In genomic region chr8:13201013-13201334, GRCm38 (mm10) we compare ENCODE assay signal across 9 mouse cellular contexts. TPM values are rescaled to one million over a fixed set of nuclear protein-coding genes. Genes with fewer than 3 reads are reported as not detected.
DNase-seq lines count a peak whose midpoint lies in the region; ATAC-seq and TF ChIP-seq lines count a peak whose summit lies in the region.
"Had no signal": no experiment of that assay in that cellular context is flagged by ENCODE, and none has a peak within 500 bp of the region (broad histone marks: within the 10 kb centered on the region; RNA-seq: fewer than 3 reads in every experiment).

No protein-coding gene starts in this region.

- no peak for TF ChIP-seq POLR2A in MEL (IDR thresholded peaks at IDR 0.05; ENCODE audit: control insufficient read depth in 1 of 2, insufficient read depth in 1 of 2, low read depth in 1 of 2, low read length in 2 of 2, poor library complexity in 1 of 2)

- peak overlapping the region; percentile 89 for H3K4me2 ChIP-seq in heart, embryonic 13.5 days
- H3K4me2 ChIP-seq in hindbrain, embryonic 12.5 days (replicated peaks), result peak overlapping the region; percentile 87

- H3K9me3 ChIP-seq in heart, embryonic 13.5 days, result no peaks in the 10 kb centered on the region
- H3K9me3 ChIP-seq in MEL (replicated peaks; ENCODE audit: insufficient read depth, low read length), result no peaks in the 10 kb centered on the region
- no peaks in the 10 kb centered on the region for H3K9me3 ChIP-seq in hindbrain, embryonic 12.5 days (replicated peaks)
- H3K9me3 ChIP-seq in midbrain, embryonic 10.5 days (replicated peaks), result no peaks in the 10 kb centered on the region

- 0 out of 2 replicates have a peak, but pooled peaks cover 3% of the 10 kb centered on the region for H3K36me3 ChIP-seq in heart, embryonic 13.5 days
- peaks cover 0 to 24% of the 10 kb centered on the region in 2 experiments; a peak in 2 of 4 replicates for H3K36me3 ChIP-seq in MEL (ENCODE audit: control insufficient read depth in 1 of 2, insufficient read depth in 2 of 2, low read length in 2 of 2)
- H3K36me3 ChIP-seq in hindbrain, embryonic 12.5 days, result no peaks in the 10 kb centered on the region
- no peaks in the 10 kb centered on the region for H3K36me3 ChIP-seq in midbrain, embryonic 10.5 days

- H3K27ac ChIP-seq in heart, embryonic 13.5 days (replicated peaks), result peak overlapping the region; percentile 53
- H3K27ac ChIP-seq in MEL (ENCODE audit: control insufficient read depth, low read depth, low read length), result peak overlapping the region; percentile 18; the same call in 1 of the 2 replicates
- H3K27ac ChIP-seq in hindbrain, embryonic 12.5 days, result no peak overlapping the region
- peak overlapping the region; percentile 33; the same call in 1 of the 2 replicates for H3K27ac ChIP-seq in midbrain, embryonic 10.5 days (replicated peaks)

- H3K4me1 ChIP-seq in heart, embryonic 13.5 days, result peaks cover 33% of the 10 kb centered on the region
- H3K4me1 ChIP-seq in MEL (ENCODE audit: control insufficient read depth in 1 of 2, insufficient read depth in 2 of 2, low read length in 2 of 2), result peaks cover 7 to 32% of the 10 kb centered on the region in 2 experiments
- H3K4me1 ChIP-seq in hindbrain, embryonic 12.5 days, result peaks cover 10% of the 10 kb centered on the region
- H3K4me1 ChIP-seq in midbrain, embryonic 10.5 days, result peaks cover 22% of the 10 kb centered on the region

- intact Hi-C loops in heart, postnatal 14 days (cut with DNase I), result no loop called here

- peaks cover 1% of the 10 kb centered on the region; the same call in 1 of the 2 replicates for H3K79me2 ChIP-seq in MEL (ENCODE audit: control insufficient read depth, insufficient read depth, low read length, poor library complexity)

- peak overlapping the region; percentile 89 for H3K4me3 ChIP-seq in heart, embryonic 13.5 days
- peak overlapping the region; percentile 70 to 96 for H3K4me3 ChIP-seq in MEL (ENCODE audit: control insufficient read depth in 1 of 2, insufficient read depth in 1 of 2, low read depth in 2 of 2, low read length in 2 of 2)
- peak overlapping the region; percentile 71 for H3K4me3 ChIP-seq in hindbrain, embryonic 12.5 days
- H3K4me3 ChIP-seq in midbrain, embryonic 10.5 days, result peak overlapping the region; percentile 95

- no peak for TF ChIP-seq RAD21 in MEL (IDR thresholded peaks at IDR 0.05; ENCODE audit: low read depth, low read length)

- peaks cover 41% of the 10 kb centered on the region for H3K27me3 ChIP-seq in heart, embryonic 13.5 days (replicated peaks)
- no peaks in the 10 kb centered on the region for H3K27me3 ChIP-seq in MEL (ENCODE audit: control insufficient read depth in 1 of 2, insufficient read depth in 2 of 2, low read length in 2 of 2)
- H3K27me3 ChIP-seq in hindbrain, embryonic 12.5 days, result peaks cover 44% of the 10 kb centered on the region
- H3K27me3 ChIP-seq in midbrain, embryonic 10.5 days (ENCODE audit: low read depth, poor library complexity, severe bottlenecking), result peaks cover 53% of the 10 kb centered on the region

- H3K9ac ChIP-seq in heart, embryonic 13.5 days, result peak overlapping the region; percentile 89
- peak overlapping the region; percentile 71 for H3K9ac ChIP-seq in MEL (ENCODE audit: control insufficient read depth, low read depth, low read length, poor library complexity, severe bottlenecking)
- no peak overlapping the region for H3K9ac ChIP-seq in hindbrain, embryonic 12.5 days

- no peak for ATAC-seq in heart, embryonic 13.5 days (ENCODE audit: extremely low read depth, insufficient number of reproducible peaks, low FRiP score, low TSS enrichment)
- no peak for ATAC-seq in hindbrain, embryonic 12.5 days (ENCODE audit: low FRiP score)
- ATAC-seq in activated CD4-positive, CD25-positive, alpha-beta regulatory T cell, adult 4 months, result no peak

- TF ChIP-seq CTCF in MEL (IDR thresholded peaks at IDR 0.05 in 2 of 3, conservative IDR thresholded peaks at IDR 0.05 in 1 of 3; ENCODE audit: control insufficient read depth in 1 of 3, insufficient read depth in 1 of 3, low read depth in 2 of 3, low read length in 3 of 3, poor library complexity in 1 of 3, severe bottlenecking in 1 of 3), result no peak

- no peak for DNase-seq in heart, postnatal 14 days
- peak; percentile 77 for DNase-seq in MEL (ENCODE audit: low read depth, low spot score)
- peak; percentile 30 for DNase-seq in midbrain, embryonic 10.5 days (ENCODE audit: low spot score)
- no peak for DNase-seq in frontal cortex, postnatal 36 days (ENCODE audit: low spot score in 2 of 2)
- no peak for DNase-seq in layer of hippocampus, adult 11-12 months (ENCODE audit: low spot score)
- DNase-seq: cerebellum, adult 9-11 months had no signal

- WGBS in heart, embryonic 13.5 days, result 1% methylated on average over 18 of the region's 18 CpGs
- 1% methylated on average over 18 of the region's 18 CpGs for WGBS in hindbrain, embryonic 12.5 days
- WGBS in midbrain, embryonic 10.5 days, result 2% methylated on average over 18 of the region's 18 CpGs

- no peak for TF ChIP-seq EP300 in MEL (IDR thresholded peaks at IDR 0.05; ENCODE audit: low read depth in 1 of 2, low read length in 2 of 2)

TF ChIP-seq in MEL, 35 proteins besides CTCF, POLR2A, EP300 and RAD21:
- TF ChIP-seq ETS1 (IDR thresholded peaks at IDR 0.05; ENCODE audit: low read depth, low read length), result 0 out of 2 replicates have a peak, but pooled peaks have one; percentile 8
- TF ChIP-seq ZMIZ1 (IDR thresholded peaks at IDR 0.05; ENCODE audit: low read depth, low read length), result no peak
- peak; percentile 8; the same call in 1 of the 2 replicates for TF ChIP-seq MXI1 (IDR thresholded peaks at IDR 0.05; ENCODE audit: low read depth, low read length)
- TF ChIP-seq MYC (IDR thresholded peaks at IDR 0.05; ENCODE audit: low read depth, low read length), result no peak
- no peak for TF ChIP-seq POLR2AphosphoS5 (IDR thresholded peaks at IDR 0.05; ENCODE audit: borderline replicate concordance, low read depth, low read length)
- peak; percentile 77; the same call in 1 of the 2 replicates for TF ChIP-seq UBTF (IDR thresholded peaks at IDR 0.05; ENCODE audit: borderline replicate concordance, insufficient read depth, low read depth, low read length)
- peak; percentile 29; the same call in 1 of the 2 replicates for TF ChIP-seq MAX (IDR thresholded peaks at IDR 0.05; ENCODE audit: low read length)
- no peak for TF ChIP-seq KAT2A (conservative IDR thresholded peaks at IDR 0.05; ENCODE audit: low read depth, low read length)
- TF ChIP-seq E2F4 (IDR thresholded peaks at IDR 0.05; ENCODE audit: borderline replicate concordance, low read depth, low read length), result no peak
- TF ChIP-seq SIN3A (IDR thresholded peaks at IDR 0.05; ENCODE audit: low read length), result no peak
- no peak for TF ChIP-seq SMC3 (IDR thresholded peaks at IDR 0.05; ENCODE audit: low read depth, low read length)
- TF ChIP-seq ZNF384 (IDR thresholded peaks at IDR 0.05; ENCODE audit: low read depth, low read length), result no peak

RNA-seq across cellular contexts. Expression of gene Grtp1, which starts 0.6 kb away (rescaled TPM):
- 17.1 and 19.9 TPM in 2 replicates for polyA plus RNA-seq in heart, embryonic 13.5 days (2015; fragmentation: Nextera tagmentation; extraction: Ambion mirVana)
- 1 to 10 TPM; 2.8 to 2.9 TPM for total RNA-seq in heart, postnatal 14 days (2021)
- total RNA-seq in MEL (2012; rRNA removed), result 8.2 and 11.9 TPM in 2 replicates
- polyA plus RNA-seq in MEL (2012; ENCODE audit: insufficient read depth in 1 of 2, insufficient read length in 2 of 2, low read depth in 1 of 2, low replicate concordance in 2 of 2, missing spikeins in 1 of 2), result 10 to 100 TPM in 1 of 2 experiments, not detected in 1; 15.1 TPM
- 9.2 and 10.8 TPM in 2 replicates for polyA plus RNA-seq in hindbrain, embryonic 12.5 days (2016; fragmentation: Nextera tagmentation; extraction: Ambion mirVana)
- 19.9 and 22.3 TPM in 2 replicates for polyA plus RNA-seq in midbrain, embryonic 10.5 days (2016; fragmentation: Nextera tagmentation; extraction: Ambion mirVana)
- polyA plus RNA-seq in activated CD4-positive, CD25-positive, alpha-beta regulatory T cell, adult 4 months (2017; shearing (Covaris generic)), result 1 to 10 TPM in 1 of 2 experiments, under 1 TPM in 1; 0.89 to 1.1 TPM

RNA-seq across cellular contexts. Expression of gene Lamp1, which starts 42.0 kb away (rescaled TPM):
- polyA plus RNA-seq in heart, embryonic 13.5 days (2015; fragmentation: Nextera tagmentation; extraction: Ambion mirVana), result 305 and 332 TPM in 2 replicates
- 100 to 1,000 TPM; 328 to 332 TPM for total RNA-seq in heart, postnatal 14 days (2021)
- 191 and 205 TPM in 2 replicates for total RNA-seq in MEL (2012; rRNA removed)
- polyA plus RNA-seq in MEL (2012; ENCODE audit: insufficient read depth in 1 of 2, insufficient read length in 2 of 2, low read depth in 1 of 2, low replicate concordance in 2 of 2, missing spikeins in 1 of 2), result 100 to 1,000 TPM; 109 to 233 TPM
- 276 and 280 TPM in 2 replicates for polyA plus RNA-seq in hindbrain, embryonic 12.5 days (2016; fragmentation: Nextera tagmentation; extraction: Ambion mirVana)
- 221 and 223 TPM in 2 replicates for polyA plus RNA-seq in midbrain, embryonic 10.5 days (2016; fragmentation: Nextera tagmentation; extraction: Ambion mirVana)
- polyA plus RNA-seq in activated CD4-positive, CD25-positive, alpha-beta regulatory T cell, adult 4 months (2017; shearing (Covaris generic)), result 10 to 100 TPM; 17.9 to 18.1 TPM

RNA-seq across cellular contexts. Expression of gene Adprhl1, which starts 53.0 kb away (rescaled TPM):
- 170 and 207 TPM in 2 replicates for polyA plus RNA-seq in heart, embryonic 13.5 days (2015; fragmentation: Nextera tagmentation; extraction: Ambion mirVana)
- total RNA-seq in heart, postnatal 14 days (2021), result 100 to 1,000 TPM; 380 to 433 TPM
- not detected in 2 replicates for total RNA-seq in MEL (2012; rRNA removed)
- not detected for polyA plus RNA-seq in MEL (2012; ENCODE audit: insufficient read depth in 1 of 2, insufficient read length in 2 of 2, low read depth in 1 of 2, low replicate concordance in 2 of 2, missing spikeins in 1 of 2)
- 0.25 and 0.40 TPM in 2 replicates for polyA plus RNA-seq in hindbrain, embryonic 12.5 days (2016; fragmentation: Nextera tagmentation; extraction: Ambion mirVana)
- 0.19 TPM in 1 of 2 replicates, not detected in the other for polyA plus RNA-seq in midbrain, embryonic 10.5 days (2016; fragmentation: Nextera tagmentation; extraction: Ambion mirVana)
- not detected for polyA plus RNA-seq in activated CD4-positive, CD25-positive, alpha-beta regulatory T cell, adult 4 months (2017; shearing (Covaris generic))

Comparison
In these comparisons a context has a peak if more than half of its experiments do, and no peak if none do; other contexts are left out.
1. DNase-seq: peak in MEL (single experiment) and midbrain, embryonic 10.5 days (single experiment); none in heart, postnatal 14 days (0 of 2), frontal cortex, postnatal 36 days (0 of 2) and layer of hippocampus, adult 11-12 months (single experiment).
2. RNA of gene Lamp1, which starts 42.0 kb away (polyA plus RNA-seq): 305 to 332 TPM in heart, embryonic 13.5 days, 276 to 280 TPM in hindbrain, embryonic 12.5 days, 109 to 233 TPM in MEL and 221 to 223 TPM in midbrain, embryonic 10.5 days; 17.9 to 18.1 TPM in activated CD4-positive, CD25-positive, alpha-beta regulatory T cell, adult 4 months; every median in the first group is over 4 times any median in the second.
3. RNA of gene Adprhl1, which starts 53.0 kb away (polyA plus RNA-seq): 170 to 207 TPM in heart, embryonic 13.5 days; 0.25 to 0.40 TPM in hindbrain, embryonic 12.5 days, 0.19 TPM in midbrain, embryonic 10.5 days, not detected in activated CD4-positive, CD25-positive, alpha-beta regulatory T cell, adult 4 months and not detected in MEL; every median in the first group is over 100 times any median in the second.
4. Peak in every context shown above with its lines, with median percentiles within 50 percentile points of each other: H3K4me3 ChIP-seq.